Mouse (Mus musculus) embryo, embryonic 11 days (tissue): ENCODE measurements around the gene Akap5.
A peak's percentile ranks its signal among the peaks of the same experiment; 100 is the strongest.

Source experiments
- DNase-seq: peaks from one replicate; pipeline ENCODE4 v3.0.0-alpha.2; 2015

Akap5 gene

DNA sequence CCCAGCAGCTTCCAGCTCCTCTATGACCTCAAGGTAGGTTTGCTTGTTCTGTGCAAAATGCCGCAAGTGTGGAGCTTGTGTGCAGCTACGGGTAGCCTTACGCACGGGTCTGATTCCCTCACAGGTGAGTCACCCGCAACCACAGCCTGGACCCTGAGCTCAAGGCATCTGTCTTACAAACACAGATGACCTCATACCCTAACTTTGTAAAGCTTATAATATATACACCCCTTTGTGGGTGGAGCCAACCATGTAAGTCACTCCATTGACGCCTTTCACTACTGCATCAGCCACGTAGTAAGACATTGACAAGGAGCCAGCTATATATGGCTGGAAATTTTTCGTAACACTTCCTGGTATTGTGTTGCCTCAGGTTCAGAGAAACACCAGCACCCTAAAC lies 12.7 kb upstream of the Akap5 start:
- DNase-seq, result no peak

DNA sequence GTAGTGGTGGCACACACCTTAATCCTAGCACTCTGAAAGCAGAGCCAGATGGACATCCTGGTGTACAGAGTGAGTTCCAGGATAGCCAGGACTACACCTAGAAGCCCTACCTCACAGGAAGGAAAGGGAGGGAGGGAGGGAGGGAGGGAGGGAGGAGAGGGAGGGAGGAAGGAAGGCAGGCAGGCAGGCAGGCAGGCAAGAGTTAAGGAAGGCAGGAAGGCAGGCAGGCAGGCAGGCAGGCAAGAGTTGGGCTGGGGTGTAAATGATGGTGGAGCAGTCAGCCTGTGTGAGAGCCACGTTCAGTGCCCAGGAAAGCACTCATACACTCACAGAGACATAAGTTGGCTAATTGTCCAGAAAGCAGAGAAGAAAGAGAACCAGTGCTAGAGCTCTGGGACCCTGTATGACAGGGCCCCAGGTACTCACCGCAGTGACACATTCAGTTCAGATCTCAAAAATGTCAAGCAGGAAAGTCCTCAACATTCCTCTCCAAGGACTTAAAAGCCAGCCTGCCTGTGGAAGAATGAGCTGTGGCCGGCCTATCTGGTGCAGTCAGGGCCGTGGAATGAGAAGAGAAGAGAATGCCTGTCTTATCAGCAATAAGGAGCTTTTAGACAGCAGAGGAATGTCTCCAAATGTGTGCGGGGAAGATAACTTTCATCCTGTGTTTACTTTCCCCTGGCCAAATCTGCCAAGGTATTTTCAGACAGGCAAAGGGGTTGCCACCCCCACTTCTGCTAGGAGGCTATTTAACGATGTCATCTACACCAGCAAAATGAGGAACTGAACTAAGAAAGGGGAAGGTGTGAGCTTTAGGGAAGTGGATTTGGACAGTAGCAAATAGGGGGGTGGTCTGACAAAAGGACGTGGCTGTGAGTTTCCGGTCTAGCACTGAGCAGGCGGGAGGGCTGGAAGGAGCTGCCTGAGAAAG lies 6.1 kb upstream of the Akap5 start:
- no peak for DNase-seq

DNA sequence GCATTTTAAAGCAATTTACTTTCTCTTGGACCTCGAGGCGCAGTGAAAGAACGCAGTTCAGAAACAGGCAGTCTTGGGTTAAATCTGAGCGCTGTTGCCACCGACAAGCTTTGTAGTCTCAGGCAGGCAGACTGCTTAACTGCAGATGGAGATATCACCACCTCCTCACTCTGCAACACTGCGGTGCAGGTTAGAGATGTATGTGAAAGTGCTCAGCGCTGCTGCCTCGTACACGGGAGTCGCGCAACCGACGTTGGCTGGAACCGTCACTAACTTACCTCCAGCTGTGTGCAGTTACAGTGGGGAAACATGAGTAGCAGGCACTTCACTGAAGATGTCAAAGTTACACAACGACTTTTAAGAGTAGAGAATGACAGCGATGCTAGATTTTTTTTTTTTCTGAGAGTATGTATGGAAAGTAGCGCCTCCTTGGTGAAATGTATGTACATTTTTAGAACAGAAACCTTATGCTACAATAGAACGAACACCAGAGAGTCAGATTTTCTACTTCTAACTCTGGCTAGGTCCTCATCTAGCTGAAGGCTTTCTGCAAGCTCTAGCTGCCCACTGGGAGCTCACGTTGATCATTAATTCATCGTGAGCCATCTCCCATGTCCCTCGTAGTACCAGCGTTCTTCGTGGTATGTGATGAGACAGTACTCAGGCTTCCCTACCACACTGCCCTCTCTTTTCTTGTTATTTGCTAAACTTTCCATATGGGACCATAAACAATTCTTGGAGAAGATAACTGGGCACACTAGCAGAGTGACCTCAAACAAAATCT lies 1.9 kb downstream of the Akap5 start:
- no peak for DNase-seq

DNA sequence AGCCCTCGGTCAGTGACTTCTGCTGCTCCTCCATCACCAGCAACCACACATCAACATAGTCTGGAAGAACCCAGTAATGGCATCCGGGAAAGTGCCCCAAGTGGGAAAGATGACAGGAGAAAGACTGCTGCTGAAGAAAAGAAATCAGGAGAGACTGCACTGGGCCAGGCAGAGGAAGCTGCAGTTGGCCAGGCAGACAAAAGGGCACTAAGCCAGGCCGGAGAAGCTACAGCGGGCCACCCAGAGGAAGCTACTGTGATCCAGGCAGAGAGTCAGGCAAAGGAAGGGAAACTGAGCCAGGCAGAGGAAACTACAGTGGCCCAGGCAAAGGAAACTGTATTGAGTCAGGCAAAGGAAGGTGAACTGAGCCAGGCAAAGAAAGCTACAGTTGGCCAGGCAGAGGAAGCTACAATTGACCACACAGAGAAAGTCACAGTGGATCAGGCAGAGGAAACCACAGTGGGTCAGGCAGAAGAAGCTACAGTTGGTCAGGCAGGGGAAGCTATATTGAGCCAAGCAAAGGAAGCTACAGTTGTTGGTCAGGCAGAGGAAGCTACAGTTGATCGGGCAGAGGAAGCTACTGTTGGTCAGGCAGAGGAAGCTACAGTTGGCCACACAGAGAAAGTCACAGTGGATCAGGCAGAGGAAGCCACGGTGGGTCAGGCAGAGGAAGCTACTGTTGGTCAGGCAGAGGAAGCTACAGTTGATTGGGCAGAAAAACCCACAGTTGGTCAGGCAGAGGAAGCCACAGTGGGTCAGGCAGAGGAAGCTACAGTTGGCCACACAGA lies 4.1 kb downstream of the Akap5 start:
- DNase-seq, result no peak

DNA sequence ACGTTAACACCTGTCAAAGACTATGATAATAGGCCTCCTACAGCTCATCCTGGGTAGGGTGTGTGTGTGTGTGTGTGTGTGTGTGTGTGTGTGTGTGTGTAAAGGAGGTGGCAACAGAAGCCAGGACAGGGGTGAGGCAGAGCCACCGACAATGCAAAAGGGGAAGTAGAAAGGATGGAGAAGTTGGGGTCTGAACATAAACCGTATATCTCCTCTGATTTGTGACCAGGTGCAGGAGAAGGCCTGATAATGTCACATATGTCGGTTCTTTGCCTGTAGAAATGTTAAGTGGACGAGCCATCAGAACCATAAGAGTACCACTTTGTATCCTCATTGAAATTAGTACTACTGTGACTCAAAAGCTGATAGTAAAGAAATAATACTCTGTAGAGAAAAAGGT lies 9.0 kb downstream of the Akap5 start:
- DNase-seq, result no peak

DNA sequence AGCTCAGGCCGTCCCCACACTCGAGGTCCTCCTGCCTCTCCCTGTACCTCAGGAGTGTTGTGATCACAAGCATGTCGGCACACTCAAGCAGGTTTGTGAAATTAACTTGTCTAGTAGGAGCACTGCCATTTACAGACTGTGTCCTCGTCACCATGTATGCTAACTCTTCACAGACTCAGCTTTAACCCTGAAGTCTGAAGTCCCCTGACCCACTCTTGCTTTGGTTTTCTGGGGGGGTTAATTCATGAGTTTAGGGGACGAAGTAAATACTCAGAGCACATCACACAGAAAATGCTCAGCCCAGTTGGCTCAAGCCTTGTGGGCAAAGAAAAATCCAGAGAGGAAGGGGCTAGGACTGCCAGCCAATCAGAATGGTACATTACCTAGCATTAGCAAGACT lies 10.9 kb downstream of the Akap5 start:
- no peak for DNase-seq

DNA sequence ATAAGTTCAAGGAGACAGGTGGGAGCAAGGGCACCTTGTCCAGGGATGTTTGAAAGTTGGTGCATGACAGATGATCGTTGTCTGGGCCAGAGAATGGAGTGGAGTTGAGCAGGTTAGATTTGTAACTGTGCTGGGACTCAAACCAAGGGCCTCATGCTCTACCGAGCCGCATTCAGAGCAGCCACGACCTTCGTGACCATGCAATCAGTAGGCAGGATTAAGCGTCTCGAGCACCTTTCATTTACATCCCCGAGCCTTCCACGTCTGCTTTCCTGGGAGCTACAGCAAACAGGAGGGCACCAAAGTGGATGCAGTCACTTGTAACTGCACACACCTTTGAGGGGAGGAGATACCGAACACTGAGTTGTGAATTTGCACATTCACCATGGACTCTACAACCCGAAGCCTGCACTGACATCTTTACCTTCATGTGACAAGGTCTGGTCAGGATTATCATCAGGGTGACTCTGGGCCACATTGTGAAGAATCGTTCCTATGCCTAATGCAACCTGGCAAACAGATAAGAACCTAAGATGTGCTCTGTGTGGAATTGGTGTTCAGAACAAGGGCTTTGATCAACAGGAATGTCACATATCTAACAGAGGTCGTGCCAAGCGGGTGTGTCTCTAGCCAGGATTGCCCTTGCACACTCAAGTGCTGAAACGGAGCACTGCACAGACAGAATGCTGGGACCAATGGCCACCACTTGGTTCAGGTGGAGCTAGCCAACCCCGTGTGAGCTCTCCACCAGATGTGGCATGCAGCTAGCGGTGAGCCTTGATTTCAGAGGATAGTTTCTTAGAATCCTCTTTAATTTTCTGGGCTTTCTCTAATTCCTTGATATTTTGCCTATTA lies 11.6 kb downstream of the Akap5 start:
- DNase-seq, result no peak

DNA sequence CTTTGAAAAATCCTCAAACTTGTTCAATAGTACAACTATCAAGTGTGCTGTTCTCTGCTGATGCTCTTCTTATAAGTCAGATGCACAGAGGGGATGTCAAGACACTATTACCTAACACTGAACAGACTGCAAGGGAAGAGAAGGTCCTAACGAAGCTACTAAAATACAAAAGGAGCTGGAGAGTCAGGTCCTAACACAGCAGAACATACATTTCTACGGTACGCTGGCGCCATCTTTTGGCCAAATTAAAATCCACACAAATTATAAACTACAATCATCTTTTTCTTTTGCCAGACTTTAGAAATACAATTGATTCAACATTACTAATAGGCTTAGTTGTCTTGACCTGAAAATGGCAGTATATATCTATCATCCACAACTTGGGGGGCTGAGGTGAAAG lies 16.4 kb downstream of the Akap5 start:
- peak; percentile 71 for DNase-seq

DNA sequence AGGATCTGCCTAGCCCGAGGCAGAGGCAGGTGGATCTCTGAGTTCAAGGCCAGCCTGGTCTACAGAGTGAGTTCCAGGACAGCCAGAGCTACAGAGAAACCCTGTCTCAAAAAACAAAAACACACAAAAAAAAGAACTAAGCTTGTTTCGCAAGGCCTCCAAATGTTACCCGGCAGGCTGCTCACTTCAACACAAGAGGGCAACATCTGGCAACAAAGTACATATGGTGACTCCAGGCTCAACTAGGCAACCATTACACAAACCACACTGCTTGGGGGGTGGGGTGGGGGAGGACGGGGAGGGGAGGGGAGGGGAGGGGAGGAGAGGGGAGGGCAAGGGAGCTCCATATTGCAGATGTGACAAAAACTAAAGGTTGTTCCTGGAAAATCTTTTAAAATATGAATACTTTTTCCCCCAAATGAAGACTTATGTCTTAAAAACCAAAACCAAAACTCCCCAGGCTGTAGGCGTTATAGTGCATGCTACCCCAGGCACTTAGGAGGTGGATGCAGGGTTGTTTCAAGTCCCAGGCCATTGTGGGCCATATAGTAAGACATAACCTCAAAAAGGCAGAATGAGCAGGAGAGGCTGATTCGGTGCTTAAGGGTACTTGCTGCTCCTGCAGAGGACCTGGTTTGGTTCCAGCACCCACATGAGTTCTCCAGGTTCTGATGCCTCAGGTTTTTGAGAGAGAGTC lies 21.2 kb downstream of the Akap5 start:
- DNase-seq, result no peak

DNA sequence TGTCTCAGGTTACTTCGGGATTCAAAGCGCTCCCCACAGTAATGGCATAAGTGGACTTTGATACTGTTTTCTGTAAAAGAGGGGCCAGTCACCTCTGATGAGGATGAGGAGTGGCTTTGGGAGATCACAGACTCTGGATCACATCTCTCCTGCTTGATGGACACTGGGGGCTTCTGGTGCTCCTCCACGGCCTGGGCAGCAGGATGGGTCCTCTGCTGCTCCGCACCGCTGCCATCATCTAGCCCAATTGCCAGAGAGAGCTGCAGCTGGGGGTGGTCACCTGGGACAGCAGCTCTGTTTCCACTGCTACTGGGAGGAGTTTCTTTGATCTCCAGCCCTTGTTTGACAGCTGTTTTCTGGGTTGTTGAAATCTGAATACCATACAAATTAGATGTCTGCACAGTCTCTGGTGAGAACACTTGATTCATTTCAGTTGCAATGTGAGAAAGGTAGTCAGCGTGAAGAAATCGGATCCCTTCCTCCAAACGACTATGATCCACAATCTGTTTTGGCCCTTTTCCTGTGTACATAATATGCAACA lies 25.1 kb downstream of the Akap5 start:
- DNase-seq, result no peak

DNA sequence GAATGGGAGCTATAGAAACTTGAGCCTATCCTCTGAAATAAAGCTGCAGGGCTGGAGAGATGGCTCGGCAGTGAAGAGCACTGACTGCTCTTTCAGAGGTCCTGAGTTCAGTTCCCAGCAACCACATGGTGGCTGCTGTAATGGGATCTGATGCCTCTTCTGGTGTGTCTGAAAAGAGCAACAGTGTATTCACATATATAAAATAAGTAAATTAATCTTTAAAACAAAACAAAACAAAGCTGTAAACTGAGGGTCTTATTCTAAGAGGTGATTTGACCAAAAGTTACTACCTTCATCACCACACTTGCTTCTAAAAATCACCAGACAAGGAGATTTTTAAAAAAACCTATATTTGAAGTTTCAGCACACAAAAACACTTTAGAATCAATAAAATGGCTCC lies 36.2 kb downstream of the Akap5 start:
- no peak for DNase-seq

DNA sequence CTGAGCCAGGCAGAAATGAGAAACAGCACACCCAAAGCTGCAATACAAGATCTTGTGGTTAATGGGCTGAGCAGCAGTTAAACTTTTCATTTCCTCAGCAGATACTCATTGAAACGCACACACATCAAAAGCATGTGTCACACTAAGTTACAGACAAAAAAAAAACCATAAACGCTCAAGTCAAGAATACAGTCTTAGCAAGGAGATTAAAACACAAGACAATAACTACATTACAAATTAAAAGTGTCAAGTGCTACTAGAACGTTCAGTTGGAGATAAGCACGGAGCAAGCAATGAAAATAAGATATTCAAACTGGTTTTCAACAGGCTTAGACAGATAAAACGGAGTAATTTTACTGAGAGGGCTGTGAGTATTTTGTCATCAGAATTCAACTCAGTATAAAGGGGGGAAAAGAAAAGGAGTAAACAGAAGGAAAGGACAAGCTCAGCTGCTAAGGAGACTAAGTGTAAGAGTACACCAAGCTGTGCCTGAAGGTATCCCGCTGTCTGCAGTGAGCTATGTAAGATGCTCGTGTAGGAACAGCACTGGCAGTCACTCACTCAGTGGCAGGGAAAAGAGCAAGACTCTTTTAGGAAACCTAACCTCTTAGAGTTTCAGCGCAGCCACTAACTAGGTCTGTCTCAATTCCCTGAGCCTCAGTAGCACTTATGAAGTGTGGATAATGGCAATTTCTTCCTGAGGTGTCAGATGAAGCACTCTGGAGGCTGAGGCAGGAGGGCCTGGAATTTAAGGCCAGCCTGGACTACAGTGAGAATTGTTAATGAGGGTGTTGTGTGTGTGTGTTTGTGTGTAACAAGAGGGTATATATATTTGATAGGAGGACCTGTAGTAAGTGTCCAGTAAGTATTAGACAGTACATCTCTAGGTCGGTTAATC lies 37.0 kb downstream of the Akap5 start:
- DNase-seq, result no peak

DNA sequence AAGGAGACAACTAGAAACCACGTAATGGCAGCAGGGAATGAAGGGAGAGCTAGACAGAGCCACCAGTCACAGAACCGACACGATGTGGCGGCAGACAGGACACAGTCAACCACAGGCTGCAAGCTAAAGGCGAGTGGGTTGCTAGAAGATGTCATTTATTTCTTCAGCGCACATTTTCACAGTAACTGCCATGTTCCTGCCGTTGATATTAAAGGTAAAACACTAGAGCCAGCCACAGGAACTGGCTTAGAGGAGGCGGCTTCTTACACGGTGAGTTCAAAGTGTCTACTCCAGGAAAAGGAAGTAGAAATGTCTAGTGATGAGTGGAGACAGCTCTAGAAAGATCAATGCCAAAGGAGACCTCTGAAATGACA lies 37.6 kb downstream of the Akap5 start:
- DNase-seq, result no peak

DNA sequence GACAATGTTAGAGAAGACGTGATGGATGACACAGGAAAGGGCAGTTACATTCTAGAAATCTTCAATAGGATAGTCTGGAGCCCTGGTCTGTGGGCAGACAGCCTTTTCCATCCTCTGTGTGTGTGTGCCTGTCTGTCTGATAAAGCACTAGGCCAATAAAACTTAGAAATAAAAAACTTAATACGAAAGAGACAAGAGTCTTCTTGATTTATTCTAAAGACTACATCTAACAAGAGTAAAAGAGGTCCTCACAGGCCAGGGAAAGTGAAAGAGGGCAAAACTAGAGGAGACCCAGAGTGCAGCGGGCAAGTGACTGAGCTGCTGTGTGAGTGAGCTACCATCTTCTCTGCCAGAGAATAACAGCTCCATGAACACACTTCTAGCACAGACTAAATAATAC lies 41.6 kb downstream of the Akap5 start:
- no peak for DNase-seq

DNA sequence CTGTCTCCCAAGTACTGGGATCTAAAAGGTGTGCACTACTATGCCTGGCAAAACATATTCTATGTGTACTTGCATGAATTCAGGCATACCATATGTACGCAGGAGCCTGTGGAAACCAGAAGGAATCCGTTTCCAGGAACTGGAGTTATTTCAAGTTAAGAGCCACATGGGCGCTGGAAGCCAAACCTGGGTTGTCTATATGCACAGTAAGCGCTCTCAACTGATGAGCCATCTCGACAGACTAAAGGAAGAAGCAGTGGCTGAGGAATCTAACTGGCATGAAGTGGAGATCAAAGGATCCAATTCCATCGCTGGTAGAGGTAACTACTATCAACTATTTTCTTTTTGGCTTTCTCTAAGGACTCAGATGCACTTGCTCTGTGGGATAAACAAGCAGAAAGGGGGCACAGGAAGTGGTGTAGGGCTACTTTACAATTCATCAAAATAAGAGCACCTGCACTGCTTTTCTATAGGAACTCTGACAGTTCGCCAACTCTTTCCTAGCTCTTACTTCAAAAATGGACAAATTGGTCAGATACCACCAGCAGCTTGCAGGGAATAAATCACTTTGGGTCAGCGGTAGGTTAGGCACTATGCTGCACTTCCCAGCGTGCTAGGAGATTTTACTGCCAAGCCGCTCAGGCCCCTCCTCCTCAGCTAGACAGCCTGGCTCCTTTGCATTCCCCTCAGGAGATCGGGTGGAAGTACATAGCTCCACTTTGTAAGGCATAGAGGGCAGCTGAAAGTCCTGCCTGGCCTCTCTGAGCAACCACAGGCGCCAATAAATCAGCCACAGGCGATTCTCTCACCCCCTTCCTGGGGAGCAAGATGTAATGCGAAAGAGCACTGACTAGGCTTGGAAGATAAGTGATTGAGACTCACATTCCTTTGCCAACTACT lies 42.7 kb downstream of the Akap5 start:
- DNase-seq, result peak; percentile 71

DNA sequence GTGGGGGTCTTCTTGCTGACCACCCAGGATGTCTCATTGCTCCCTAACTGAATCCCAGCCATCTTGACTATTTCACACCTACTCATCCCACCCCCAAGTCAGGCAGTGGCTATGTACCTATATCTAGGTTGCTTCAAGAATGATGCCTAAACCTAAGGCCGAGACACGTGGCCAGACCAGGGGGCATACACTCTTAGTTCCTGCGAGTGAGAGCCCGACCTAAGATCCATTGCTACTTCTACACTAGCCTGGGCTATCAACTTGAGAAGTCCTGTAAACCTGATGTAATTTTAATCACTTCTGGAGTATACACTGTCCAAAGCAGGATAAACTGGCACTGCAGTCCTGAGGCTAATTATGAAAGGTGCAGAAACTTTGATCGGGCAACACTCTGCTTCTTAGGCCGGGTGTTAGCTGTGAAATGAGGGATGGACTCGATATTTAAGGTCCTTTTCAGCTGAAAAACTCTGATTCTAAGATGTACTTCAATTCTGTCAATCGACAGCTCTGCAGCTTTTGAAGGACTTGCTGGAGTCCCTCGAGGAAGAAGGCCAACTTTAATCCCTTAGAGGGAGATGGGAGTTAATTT lies 43.6 kb downstream of the Akap5 start:
- DNase-seq, result no peak

DNA sequence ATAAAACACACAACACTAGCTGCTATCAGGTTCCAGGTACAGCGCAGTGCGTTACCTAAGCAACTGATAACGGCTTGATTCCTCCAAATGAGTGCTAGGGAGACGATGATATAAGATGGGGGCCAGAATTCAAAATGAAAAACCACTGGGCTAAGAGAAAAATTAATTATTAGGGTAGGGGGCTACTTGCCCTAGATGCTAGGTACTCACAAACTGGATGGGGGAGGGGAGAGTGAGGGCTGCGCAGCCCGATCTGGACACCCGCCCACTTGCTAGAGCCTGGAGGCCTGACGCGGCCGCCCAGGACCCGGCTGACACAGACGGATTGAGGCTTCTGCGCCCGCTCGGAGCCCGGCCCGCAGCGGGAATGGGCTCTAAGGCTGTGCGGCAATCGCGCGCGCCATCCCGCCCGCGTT lies 44.1 kb downstream of the Akap5 start:
- DNase-seq, result peak; percentile 86

DNA sequence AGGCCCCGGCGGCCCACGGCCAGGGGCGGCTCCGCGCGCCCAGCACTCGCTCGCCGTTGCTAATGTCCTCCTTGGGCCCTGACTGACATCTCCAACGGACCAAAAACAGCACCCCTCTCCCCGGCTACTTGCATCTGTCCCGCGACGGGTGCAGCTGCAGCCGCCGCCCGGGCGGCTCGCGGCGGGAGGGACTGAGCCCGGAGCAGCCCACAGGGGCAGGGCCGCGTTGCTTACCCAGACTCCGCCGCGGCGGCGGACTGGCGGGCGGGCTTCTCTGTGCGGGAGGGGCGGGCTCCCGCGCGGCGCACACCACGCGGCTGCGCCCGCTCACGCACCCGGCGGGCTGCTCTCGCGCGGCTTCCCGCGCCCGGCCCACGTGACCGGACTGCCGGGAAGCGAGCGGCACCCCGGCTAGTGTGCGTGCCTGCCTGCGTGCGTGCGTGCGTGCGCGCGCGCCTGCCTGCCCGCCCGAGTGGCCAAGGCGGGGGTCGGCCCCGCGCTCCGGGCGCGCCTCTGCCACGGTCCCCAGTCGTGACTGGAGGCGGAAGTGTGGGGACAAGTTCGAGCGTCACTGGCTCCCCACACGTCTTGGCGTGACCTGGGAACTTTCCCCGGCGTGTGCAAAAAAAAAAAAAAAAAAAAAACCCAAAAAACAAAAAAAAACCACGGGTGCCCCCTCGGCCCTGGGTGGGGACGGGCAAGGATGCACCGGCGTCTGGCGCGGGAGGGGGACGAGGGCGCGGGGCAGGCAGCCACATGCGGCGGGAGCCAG lies 44.7 kb downstream of the Akap5 start, which contains the start of gene Zbtb25:
TSS of gene Zbtb25 (minus strand) at position 397 of the 772 bp plus-strand sequence.
- peak; percentile 94 for DNase-seq
